Mouse (Mus musculus): Measurements from ENCODE around the gene Jarid2. TPM values are rescaled to one million over a fixed set of nuclear protein-coding genes. Genes with fewer than 3 reads are reported as not detected.
A peak's percentile ranks its signal among the peaks of the same experiment; 100 is the strongest.

Jarid2 gene
- polyA plus RNA-seq, 1 experiment = 150 TPM

GRCm38 (mm10) chr13:44758750-44759149 is 29.5 kb downstream of the Jarid2 start:
- Histone ChIP-seq H3K4me1 (ENCODE audit: control insufficient read depth, insufficient read depth, low read length) (peaks cover 9% of the 10 kb centered on the region), H3K4me3 (ENCODE audit: low read depth, low read length) (no peak overlapping the region), H3K9me3 (replicated peaks; ENCODE audit: control insufficient read depth, insufficient read depth, low read length, poor library complexity, severe bottlenecking) (no peaks in the 10 kb centered on the region), H3K9ac (ENCODE audit: low read depth, poor library complexity, severe bottlenecking) (no peak overlapping the region), H3K27ac (ENCODE audit: insufficient read depth, low read length) (no peak overlapping the region), H3K27me3 (ENCODE audit: control insufficient read depth, insufficient read depth, low read length, poor library complexity, severe bottlenecking) (no peaks in the 10 kb centered on the region), H3K36me3 (ENCODE audit: control insufficient read depth, insufficient read depth, low read length, poor library complexity, severe bottlenecking) (peaks cover 15% of the 10 kb centered on the region)
- peak; percentile 60 for TF ChIP-seq CTCF (IDR thresholded peaks at IDR 0.05; ENCODE audit: low read depth, low read length)
- no peak for TF ChIP-seq EP300 (IDR thresholded peaks at IDR 0.05; ENCODE audit: insufficient read depth, low read depth, low read length)
- TF ChIP-seq POLR2A (IDR thresholded peaks at IDR 0.05; ENCODE audit: insufficient read depth, low read length) = no peak

- Histone ChIP-seq H3K9me3 (replicated peaks; ENCODE audit: control insufficient read depth, insufficient read depth, low read length, poor library complexity, severe bottlenecking) (no peaks in the 10 kb centered on the region), H3K4me1 (ENCODE audit: control insufficient read depth, insufficient read depth, low read length) (peaks cover 4% of the 10 kb centered on the region), H3K36me3 (ENCODE audit: control insufficient read depth, insufficient read depth, low read length, poor library complexity, severe bottlenecking) (peaks cover 18% of the 10 kb centered on the region), H3K4me3 (ENCODE audit: low read depth, low read length) (no peak overlapping the region), H3K27me3 (ENCODE audit: control insufficient read depth, insufficient read depth, low read length, poor library complexity, severe bottlenecking) (no peaks in the 10 kb centered on the region), H3K27ac (ENCODE audit: insufficient read depth, low read length) (no peak overlapping the region), H3K9ac (ENCODE audit: low read depth, poor library complexity, severe bottlenecking) (no peak overlapping the region)
- no peak for TF ChIP-seq EP300 (IDR thresholded peaks at IDR 0.05; ENCODE audit: insufficient read depth, low read depth, low read length)
- TF ChIP-seq CTCF (IDR thresholded peaks at IDR 0.05; ENCODE audit: low read depth, low read length) = no peak
- no peak for TF ChIP-seq POLR2A (IDR thresholded peaks at IDR 0.05; ENCODE audit: insufficient read depth, low read length)
Observed at GRCm38 (mm10) chr13:44760761-44761160, 31.5 kb downstream of the Jarid2 start.

- Histone ChIP-seq H3K9me3 (replicated peaks; ENCODE audit: control insufficient read depth, insufficient read depth, low read length, poor library complexity, severe bottlenecking) (no peaks in the 10 kb centered on the region), H3K27ac (ENCODE audit: insufficient read depth, low read length) (no peak overlapping the region), H3K36me3 (ENCODE audit: control insufficient read depth, insufficient read depth, low read length, poor library complexity, severe bottlenecking) (peaks cover 17% of the 10 kb centered on the region), H3K4me1 (ENCODE audit: control insufficient read depth, insufficient read depth, low read length) (peaks cover 4% of the 10 kb centered on the region), H3K4me3 (ENCODE audit: low read depth, low read length) (no peak overlapping the region), H3K27me3 (ENCODE audit: control insufficient read depth, insufficient read depth, low read length, poor library complexity, severe bottlenecking) (no peaks in the 10 kb centered on the region), H3K9ac (ENCODE audit: low read depth, poor library complexity, severe bottlenecking) (no peak overlapping the region)
- TF ChIP-seq CTCF (IDR thresholded peaks at IDR 0.05; ENCODE audit: low read depth, low read length) (no peak), POLR2A (IDR thresholded peaks at IDR 0.05; ENCODE audit: insufficient read depth, low read length) (no peak), EP300 (IDR thresholded peaks at IDR 0.05; ENCODE audit: insufficient read depth, low read depth, low read length) (no peak)
Observed at GRCm38 (mm10) chr13:44763068-44763467, 33.8 kb downstream of the Jarid2 start.

- Histone ChIP-seq H3K9me3 (replicated peaks; ENCODE audit: control insufficient read depth, insufficient read depth, low read length, poor library complexity, severe bottlenecking) (no peaks in the 10 kb centered on the region), H3K9ac (ENCODE audit: low read depth, poor library complexity, severe bottlenecking) (no peak overlapping the region), H3K4me3 (ENCODE audit: low read depth, low read length) (no peak overlapping the region), H3K27ac (ENCODE audit: insufficient read depth, low read length) (peak overlapping the region; percentile 7; the same call in 1 of the 2 replicates), H3K4me1 (ENCODE audit: control insufficient read depth, insufficient read depth, low read length) (peaks cover 3% of the 10 kb centered on the region), H3K27me3 (ENCODE audit: control insufficient read depth, insufficient read depth, low read length, poor library complexity, severe bottlenecking) (no peaks in the 10 kb centered on the region), H3K36me3 (ENCODE audit: control insufficient read depth, insufficient read depth, low read length, poor library complexity, severe bottlenecking) (peaks cover 13% of the 10 kb centered on the region)
- no peak for TF ChIP-seq POLR2A (IDR thresholded peaks at IDR 0.05; ENCODE audit: insufficient read depth, low read length)
- no peak for TF ChIP-seq EP300 (IDR thresholded peaks at IDR 0.05; ENCODE audit: insufficient read depth, low read depth, low read length)
- no peak for TF ChIP-seq CTCF (IDR thresholded peaks at IDR 0.05; ENCODE audit: low read depth, low read length)
Observed at GRCm38 (mm10) chr13:44767751-44768150, 38.5 kb downstream of the Jarid2 start.

GRCm38 (mm10) chr13:44770808-44771605 is 41.7 kb downstream of the Jarid2 start:
- Histone ChIP-seq H3K9ac (ENCODE audit: low read depth, poor library complexity, severe bottlenecking) (no peak overlapping the region), H3K36me3 (ENCODE audit: control insufficient read depth, insufficient read depth, low read length, poor library complexity, severe bottlenecking) (peaks cover 32% of the 10 kb centered on the region), H3K9me3 (replicated peaks; ENCODE audit: control insufficient read depth, insufficient read depth, low read length, poor library complexity, severe bottlenecking) (no peaks in the 10 kb centered on the region), H3K4me1 (ENCODE audit: control insufficient read depth, insufficient read depth, low read length) (peaks cover 1% of the 10 kb centered on the region), H3K27ac (ENCODE audit: insufficient read depth, low read length) (no peak overlapping the region), H3K27me3 (ENCODE audit: control insufficient read depth, insufficient read depth, low read length, poor library complexity, severe bottlenecking) (no peaks in the 10 kb centered on the region), H3K4me3 (ENCODE audit: low read depth, low read length) (no peak overlapping the region)
- TF ChIP-seq CTCF (IDR thresholded peaks at IDR 0.05; ENCODE audit: low read depth, low read length) (no peak), EP300 (IDR thresholded peaks at IDR 0.05; ENCODE audit: insufficient read depth, low read depth, low read length) (no peak), POLR2A (IDR thresholded peaks at IDR 0.05; ENCODE audit: insufficient read depth, low read length) (no peak)

- Histone ChIP-seq H3K27me3 (ENCODE audit: control insufficient read depth, insufficient read depth, low read length, poor library complexity, severe bottlenecking) (no peaks in the 10 kb centered on the region), H3K36me3 (ENCODE audit: control insufficient read depth, insufficient read depth, low read length, poor library complexity, severe bottlenecking) (peaks cover 32% of the 10 kb centered on the region)
Observed at GRCm38 (mm10) chr13:44772816-44773215, 43.5 kb downstream of the Jarid2 start.

More at GRCm38 (mm10) chr13:44772816-44773215, 43.5 kb downstream of the Jarid2 start:
- Histone ChIP-seq H3K4me3 (ENCODE audit: low read depth, low read length) (no peak overlapping the region), H3K9ac (ENCODE audit: low read depth, poor library complexity, severe bottlenecking) (no peak overlapping the region), H3K9me3 (replicated peaks; ENCODE audit: control insufficient read depth, insufficient read depth, low read length, poor library complexity, severe bottlenecking) (no peaks in the 10 kb centered on the region), H3K27ac (ENCODE audit: insufficient read depth, low read length) (no peak overlapping the region), H3K4me1 (ENCODE audit: control insufficient read depth, insufficient read depth, low read length) (peaks cover 1% of the 10 kb centered on the region)
- TF ChIP-seq CTCF (IDR thresholded peaks at IDR 0.05; ENCODE audit: low read depth, low read length) = no peak

All from ES-Bruce4 (cell line).